Mouse (Mus musculus): ENCODE data around the gene Ppa2. TPM values are rescaled to one million over a fixed set of nuclear protein-coding genes. Genes with fewer than 3 reads are reported as not detected.

Gene Ppa2
- polyA plus RNA-seq, 1 experiment from 2014 or later: 111 TPM

GRCm38 (mm10) chr3:133335166-133335565, 25.3 kb downstream of the Ppa2 start:
- ATAC-seq (ENCODE audit: low read depth): no peak
- H3K4me2 ChIP-seq (ENCODE audit: low read depth, low read length): no peak overlapping the region
- H3K36me3 ChIP-seq (ENCODE audit: control insufficient read depth, insufficient read depth, low read length): no peaks in the 10 kb centered on the region
- H3K9ac ChIP-seq (ENCODE audit: low read length): no peak overlapping the region
- WGBS: 85% methylated on average over 2 of the region's 2 CpGs
- no peak overlapping the region for H3K4me3 ChIP-seq (ENCODE audit: low read length)
- no peaks in the 10 kb centered on the region for H3K27me3 ChIP-seq (ENCODE audit: control insufficient read depth, insufficient read depth, low read depth, low read length)
- H3K9me3 ChIP-seq (ENCODE audit: control insufficient read depth, low read length): no peaks in the 10 kb centered on the region
- peaks cover 6% of the 10 kb centered on the region for H3K4me1 ChIP-seq (replicated peaks; ENCODE audit: control insufficient read depth, insufficient read depth, low read length)
- no peak overlapping the region for H3K27ac ChIP-seq (ENCODE audit: low read length)

- no peak for ATAC-seq (ENCODE audit: low read depth)
- H3K4me1 ChIP-seq (replicated peaks; ENCODE audit: control insufficient read depth, insufficient read depth, low read length): peaks cover 4% of the 10 kb centered on the region
- 77% methylated on average over 7 of the region's 7 CpGs for WGBS
- H3K4me3 ChIP-seq (ENCODE audit: low read length): no peak overlapping the region
- H3K9ac ChIP-seq (ENCODE audit: low read length): no peak overlapping the region
- no peaks in the 10 kb centered on the region for H3K36me3 ChIP-seq (ENCODE audit: control insufficient read depth, insufficient read depth, low read length)
- no peaks in the 10 kb centered on the region for H3K27me3 ChIP-seq (ENCODE audit: control insufficient read depth, insufficient read depth, low read depth, low read length)
- no peak overlapping the region for H3K4me2 ChIP-seq (ENCODE audit: low read depth, low read length)
- H3K9me3 ChIP-seq (ENCODE audit: control insufficient read depth, low read length): no peaks in the 10 kb centered on the region
- no peak overlapping the region for H3K27ac ChIP-seq (ENCODE audit: low read length)
Measured at GRCm38 (mm10) chr3:133336400-133336799, 26.5 kb downstream of the Ppa2 start.

- Histone ChIP-seq H3K9ac (ENCODE audit: low read length) (no peak overlapping the region), H3K27ac (ENCODE audit: low read length) (no peak overlapping the region), H3K4me2 (ENCODE audit: low read depth, low read length) (no peak overlapping the region), H3K4me3 (ENCODE audit: low read length) (no peak overlapping the region), H3K27me3 (ENCODE audit: control insufficient read depth, insufficient read depth, low read depth, low read length) (no peaks in the 10 kb centered on the region), H3K36me3 (ENCODE audit: control insufficient read depth, insufficient read depth, low read length) (no peaks in the 10 kb centered on the region), H3K9me3 (ENCODE audit: control insufficient read depth, low read length) (no peaks in the 10 kb centered on the region), H3K4me1 (replicated peaks; ENCODE audit: control insufficient read depth, insufficient read depth, low read length) (peaks cover 2% of the 10 kb centered on the region)
- WGBS: 49% methylated on average over 9 of the region's 9 CpGs
- ATAC-seq (ENCODE audit: low read depth): no peak
Measured at GRCm38 (mm10) chr3:133338851-133339356, 29.0 kb downstream of the Ppa2 start.

GRCm38 (mm10) chr3:133339411-133339823, 29.5 kb downstream of the Ppa2 start:
- peaks cover 2% of the 10 kb centered on the region for H3K4me1 ChIP-seq (replicated peaks; ENCODE audit: control insufficient read depth, insufficient read depth, low read length)
- no peak overlapping the region for H3K4me3 ChIP-seq (ENCODE audit: low read length)
- no peak overlapping the region for H3K9ac ChIP-seq (ENCODE audit: low read length)
- no peak overlapping the region for H3K27ac ChIP-seq (ENCODE audit: low read length)
- H3K4me2 ChIP-seq (ENCODE audit: low read depth, low read length): no peak overlapping the region
- no peaks in the 10 kb centered on the region for H3K9me3 ChIP-seq (ENCODE audit: control insufficient read depth, low read length)
- WGBS: 30% methylated on average over 11 of the region's 11 CpGs
- peak; percentile 82 for ATAC-seq (ENCODE audit: low read depth)
- no peaks in the 10 kb centered on the region for H3K36me3 ChIP-seq (ENCODE audit: control insufficient read depth, insufficient read depth, low read length)
- no peaks in the 10 kb centered on the region for H3K27me3 ChIP-seq (ENCODE audit: control insufficient read depth, insufficient read depth, low read depth, low read length)

GRCm38 (mm10) chr3:133341106-133341505, 31.2 kb downstream of the Ppa2 start:
- 70% methylated on average over 11 of the region's 11 CpGs for WGBS
- H3K9ac ChIP-seq (ENCODE audit: low read length): no peak overlapping the region
- ATAC-seq (ENCODE audit: low read depth): no peak
- peaks cover 2% of the 10 kb centered on the region for H3K4me1 ChIP-seq (replicated peaks; ENCODE audit: control insufficient read depth, insufficient read depth, low read length)
- H3K36me3 ChIP-seq (ENCODE audit: control insufficient read depth, insufficient read depth, low read length): no peaks in the 10 kb centered on the region
- no peaks in the 10 kb centered on the region for H3K27me3 ChIP-seq (ENCODE audit: control insufficient read depth, insufficient read depth, low read depth, low read length)
- no peak overlapping the region for H3K27ac ChIP-seq (ENCODE audit: low read length)
- no peak overlapping the region for H3K4me2 ChIP-seq (ENCODE audit: low read depth, low read length)
- no peak overlapping the region for H3K4me3 ChIP-seq (ENCODE audit: low read length)
- no peaks in the 10 kb centered on the region for H3K9me3 ChIP-seq (ENCODE audit: control insufficient read depth, low read length)

- Histone ChIP-seq H3K36me3 (ENCODE audit: control insufficient read depth, insufficient read depth, low read length) (no peaks in the 10 kb centered on the region), H3K9me3 (ENCODE audit: control insufficient read depth, low read length) (no peaks in the 10 kb centered on the region), H3K4me3 (ENCODE audit: low read length) (no peak overlapping the region), H3K27ac (ENCODE audit: low read length) (no peak overlapping the region), H3K27me3 (ENCODE audit: control insufficient read depth, insufficient read depth, low read depth, low read length) (no peaks in the 10 kb centered on the region), H3K4me1 (replicated peaks; ENCODE audit: control insufficient read depth, insufficient read depth, low read length) (no peaks in the 10 kb centered on the region), H3K4me2 (ENCODE audit: low read depth, low read length) (no peak overlapping the region), H3K9ac (ENCODE audit: low read length) (no peak overlapping the region)
- 49% methylated on average over 7 of the region's 7 CpGs for WGBS
- ATAC-seq (ENCODE audit: low read depth): peak; percentile 87
Measured at GRCm38 (mm10) chr3:133347535-133347934, 37.6 kb downstream of the Ppa2 start.

GRCm38 (mm10) chr3:133348847-133349246, 38.9 kb downstream of the Ppa2 start:
- 88% methylated on average over 2 of the region's 2 CpGs for WGBS
- no peaks in the 10 kb centered on the region for H3K27me3 ChIP-seq (ENCODE audit: control insufficient read depth, insufficient read depth, low read depth, low read length)
- H3K36me3 ChIP-seq (ENCODE audit: control insufficient read depth, insufficient read depth, low read length): no peaks in the 10 kb centered on the region
- no peak overlapping the region for H3K27ac ChIP-seq (ENCODE audit: low read length)
- H3K9ac ChIP-seq (ENCODE audit: low read length): no peak overlapping the region
- H3K4me3 ChIP-seq (ENCODE audit: low read length): no peak overlapping the region
- H3K4me2 ChIP-seq (ENCODE audit: low read depth, low read length): no peak overlapping the region
- ATAC-seq (ENCODE audit: low read depth): no peak
- H3K4me1 ChIP-seq (replicated peaks; ENCODE audit: control insufficient read depth, insufficient read depth, low read length): no peaks in the 10 kb centered on the region
- no peaks in the 10 kb centered on the region for H3K9me3 ChIP-seq (ENCODE audit: control insufficient read depth, low read length)

GRCm38 (mm10) chr3:133357426-133357974, 47.6 kb downstream of the Ppa2 start:
- ATAC-seq (ENCODE audit: low read depth): no peak
- WGBS: 70% methylated on average over 6 of the region's 6 CpGs
- Histone ChIP-seq H3K9ac (ENCODE audit: low read length) (no peak overlapping the region), H3K27ac (ENCODE audit: low read length) (no peak overlapping the region), H3K27me3 (ENCODE audit: control insufficient read depth, insufficient read depth, low read depth, low read length) (no peaks in the 10 kb centered on the region), H3K4me2 (ENCODE audit: low read depth, low read length) (no peak overlapping the region), H3K36me3 (ENCODE audit: control insufficient read depth, insufficient read depth, low read length) (no peaks in the 10 kb centered on the region), H3K4me3 (ENCODE audit: low read length) (no peak overlapping the region), H3K4me1 (replicated peaks; ENCODE audit: control insufficient read depth, insufficient read depth, low read length) (no peaks in the 10 kb centered on the region), H3K9me3 (ENCODE audit: control insufficient read depth, low read length) (no peaks in the 10 kb centered on the region)

- Histone ChIP-seq H3K4me1 (replicated peaks; ENCODE audit: control insufficient read depth, insufficient read depth, low read length) (no peaks in the 10 kb centered on the region), H3K4me3 (ENCODE audit: low read length) (no peak overlapping the region), H3K9ac (ENCODE audit: low read length) (no peak overlapping the region), H3K9me3 (ENCODE audit: control insufficient read depth, low read length) (no peaks in the 10 kb centered on the region), H3K4me2 (ENCODE audit: low read depth, low read length) (no peak overlapping the region), H3K27me3 (ENCODE audit: control insufficient read depth, insufficient read depth, low read depth, low read length) (no peaks in the 10 kb centered on the region), H3K27ac (ENCODE audit: low read length) (no peak overlapping the region), H3K36me3 (ENCODE audit: control insufficient read depth, insufficient read depth, low read length) (no peaks in the 10 kb centered on the region)
- ATAC-seq (ENCODE audit: low read depth): no peak
Measured at GRCm38 (mm10) chr3:133357977-133358376, 48.1 kb downstream of the Ppa2 start.

GRCm38 (mm10) chr3:133361406-133361805, 51.5 kb downstream of the Ppa2 start:
- H3K27me3 ChIP-seq (ENCODE audit: control insufficient read depth, insufficient read depth, low read depth, low read length): no peaks in the 10 kb centered on the region
- H3K9me3 ChIP-seq (ENCODE audit: control insufficient read depth, low read length): no peaks in the 10 kb centered on the region
- no peak overlapping the region for H3K9ac ChIP-seq (ENCODE audit: low read length)
- no peak overlapping the region for H3K4me3 ChIP-seq (ENCODE audit: low read length)
- no peak overlapping the region for H3K4me2 ChIP-seq (ENCODE audit: low read depth, low read length)
- H3K36me3 ChIP-seq (ENCODE audit: control insufficient read depth, insufficient read depth, low read length): no peaks in the 10 kb centered on the region
- ATAC-seq (ENCODE audit: low read depth): no peak
- H3K27ac ChIP-seq (ENCODE audit: low read length): no peak overlapping the region
- WGBS: 83% methylated on average over 1 of the region's 1 CpGs
- H3K4me1 ChIP-seq (replicated peaks; ENCODE audit: control insufficient read depth, insufficient read depth, low read length): no peaks in the 10 kb centered on the region

Measured in lung, embryonic 16.5 days (tissue).